Mouse (Mus musculus): ENCODE results near the gene Gm10645. TPM values are rescaled to one million over a fixed set of nuclear protein-coding genes. Genes with fewer than 3 reads are reported as not detected.

The Gm10645 gene
- polyA plus RNA-seq, 1 experiment, result 1.8 TPM

- H3K4me1 ChIP-seq (ENCODE audit: control insufficient read depth, insufficient read depth, insufficient read length), result no peaks in the 10 kb centered on the region
- H3K4me3 ChIP-seq (ENCODE audit: extremely low read depth, insufficient read depth, insufficient read length), result no peak overlapping the region
- DNase-seq (ENCODE audit: low read depth in 1 of 2, low spot score in 2 of 2), result no peak
- WGBS, result 96% methylated on average over 5 of the region's 5 CpGs
- no peaks in the 10 kb centered on the region for H3K27me3 ChIP-seq (ENCODE audit: control insufficient read depth, insufficient read depth, low read length)
- H3K36me3 ChIP-seq (ENCODE audit: control insufficient read depth, insufficient read depth, low read length), result no peaks in the 10 kb centered on the region
- no peak overlapping the region for H3K27ac ChIP-seq (ENCODE audit: insufficient read depth, low read length)
- TF ChIP-seq CTCF (IDR thresholded peaks at IDR 0.05; ENCODE audit: extremely low read depth, insufficient read depth, insufficient read length, insufficient replicate concordance) (no peak), POLR2A (IDR thresholded peaks at IDR 0.05; ENCODE audit: low read depth, low read length) (no peak)
Measured at GRCm38 (mm10) chr8:83182784-83183183, 16.8 kb upstream of the Gm10645 start.

DNA sequence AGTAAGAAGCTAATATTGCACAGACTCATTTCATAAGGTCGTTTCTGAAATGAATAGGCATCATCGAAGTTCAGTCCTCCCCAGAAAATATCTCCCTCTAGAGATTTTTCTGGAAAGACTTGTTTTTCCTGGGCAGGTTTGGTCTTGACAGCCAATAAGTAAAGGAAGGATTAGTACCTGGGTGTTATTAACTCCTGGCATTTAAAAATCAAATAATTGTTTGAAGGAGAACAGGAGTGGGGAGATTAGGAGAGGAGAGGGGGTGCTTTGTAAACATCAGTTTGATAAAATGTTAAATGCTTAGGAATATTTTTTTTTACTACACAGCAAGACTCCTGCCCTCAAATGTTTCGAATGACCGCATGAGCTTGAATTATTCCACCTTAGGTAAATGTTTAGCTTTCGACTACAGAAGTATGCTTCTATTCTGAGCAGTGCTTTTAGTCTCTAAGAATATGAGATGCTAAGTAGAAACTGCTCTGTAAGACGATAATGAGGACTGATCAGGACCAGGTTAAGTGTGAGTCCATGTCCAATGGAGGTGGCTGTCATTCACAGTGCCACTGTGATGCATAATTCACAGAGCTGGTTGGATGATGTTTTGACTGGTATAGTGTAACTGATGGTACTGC is 16.0 kb upstream of the Gm10645 start:
- Histone ChIP-seq H3K27me3 (ENCODE audit: control insufficient read depth, insufficient read depth, low read length) (no peaks in the 10 kb centered on the region), H3K4me1 (ENCODE audit: control insufficient read depth, insufficient read depth, insufficient read length) (no peaks in the 10 kb centered on the region), H3K36me3 (ENCODE audit: control insufficient read depth, insufficient read depth, low read length) (no peaks in the 10 kb centered on the region), H3K27ac (ENCODE audit: insufficient read depth, low read length) (no peak overlapping the region), H3K4me3 (ENCODE audit: extremely low read depth, insufficient read depth, insufficient read length) (no peak overlapping the region)
- no peak for TF ChIP-seq CTCF (IDR thresholded peaks at IDR 0.05; ENCODE audit: extremely low read depth, insufficient read depth, insufficient read length, insufficient replicate concordance)
- TF ChIP-seq POLR2A (IDR thresholded peaks at IDR 0.05; ENCODE audit: low read depth, low read length), result no peak
- 85% methylated on average over 6 of the region's 6 CpGs for WGBS
- no peak for DNase-seq (ENCODE audit: low read depth in 1 of 2, low spot score in 2 of 2)

GRCm38 (mm10) chr8:83178228-83178742 is 12.3 kb upstream of the Gm10645 start:
- Histone ChIP-seq H3K4me3 (ENCODE audit: extremely low read depth, insufficient read depth, insufficient read length) (no peak overlapping the region), H3K27ac (ENCODE audit: insufficient read depth, low read length) (no peak overlapping the region), H3K36me3 (ENCODE audit: control insufficient read depth, insufficient read depth, low read length) (no peaks in the 10 kb centered on the region), H3K27me3 (ENCODE audit: control insufficient read depth, insufficient read depth, low read length) (no peaks in the 10 kb centered on the region), H3K4me1 (ENCODE audit: control insufficient read depth, insufficient read depth, insufficient read length) (peaks cover 2% of the 10 kb centered on the region; the same call in 1 of the 2 replicates)
- peak in 1 of 2 experiments; percentile 25 for DNase-seq (ENCODE audit: low read depth in 1 of 2, low spot score in 2 of 2)
- 31% methylated on average over 9 of the region's 9 CpGs for WGBS
- TF ChIP-seq CTCF (IDR thresholded peaks at IDR 0.05; ENCODE audit: extremely low read depth, insufficient read depth, insufficient read length, insufficient replicate concordance) (peak; percentile 37; the same call in 1 of the 2 replicates), POLR2A (IDR thresholded peaks at IDR 0.05; ENCODE audit: low read depth, low read length) (no peak)

DNA sequence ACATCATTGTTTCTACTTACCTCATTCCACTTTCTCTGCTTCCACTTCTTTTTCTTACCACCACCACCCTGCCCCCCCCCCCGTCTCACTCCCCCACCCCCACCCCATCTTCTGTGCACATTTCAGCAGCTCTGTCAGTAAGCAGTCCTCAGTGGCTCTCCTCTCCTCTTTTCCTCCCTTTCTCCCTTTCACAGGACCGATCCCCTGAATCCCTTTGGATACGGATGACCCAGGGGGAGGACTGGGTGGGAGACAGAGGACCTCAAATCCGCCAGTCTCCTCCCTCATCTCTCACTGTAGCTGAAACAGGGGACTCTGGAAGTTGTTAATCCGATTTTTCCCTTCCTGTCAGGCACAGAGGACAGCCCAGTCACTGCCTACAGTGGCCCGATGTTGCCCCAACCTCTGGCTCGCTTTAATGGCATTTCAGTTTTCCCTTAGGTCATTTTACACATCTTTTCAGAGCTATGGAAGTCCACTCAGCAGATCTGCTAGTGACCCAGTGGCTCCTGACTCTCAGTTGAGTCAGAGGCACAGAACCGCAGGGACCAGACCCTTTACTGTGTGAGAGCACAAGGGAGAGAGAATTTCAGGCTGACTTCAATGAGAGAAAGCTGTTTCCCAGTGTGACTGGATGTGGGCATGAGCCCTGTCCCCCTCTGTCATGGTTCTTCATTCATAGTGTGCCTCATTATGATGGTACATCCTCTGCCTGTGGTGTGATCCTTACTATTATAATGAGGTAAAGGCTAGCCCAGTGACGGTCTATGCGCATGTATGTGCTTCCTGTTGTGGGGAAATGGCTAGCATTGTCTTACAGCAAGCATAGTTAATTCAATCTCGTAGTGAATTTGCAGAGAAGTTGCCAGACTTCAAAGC is 11.6 kb upstream of the Gm10645 start:
- WGBS, result 68% methylated on average over 11 of the region's 11 CpGs
- Histone ChIP-seq H3K4me1 (ENCODE audit: control insufficient read depth, insufficient read depth, insufficient read length) (peaks cover 2% of the 10 kb centered on the region; the same call in 1 of the 2 replicates), H3K4me3 (ENCODE audit: extremely low read depth, insufficient read depth, insufficient read length) (no peak overlapping the region), H3K27me3 (ENCODE audit: control insufficient read depth, insufficient read depth, low read length) (no peaks in the 10 kb centered on the region), H3K36me3 (ENCODE audit: control insufficient read depth, insufficient read depth, low read length) (no peaks in the 10 kb centered on the region), H3K27ac (ENCODE audit: insufficient read depth, low read length) (no peak overlapping the region)
- TF ChIP-seq CTCF (IDR thresholded peaks at IDR 0.05; ENCODE audit: extremely low read depth, insufficient read depth, insufficient read length, insufficient replicate concordance) (no peak), POLR2A (IDR thresholded peaks at IDR 0.05; ENCODE audit: low read depth, low read length) (no peak)
- DNase-seq (ENCODE audit: low read depth in 1 of 2, low spot score in 2 of 2), result no peak

- no peaks in the 10 kb centered on the region for H3K36me3 ChIP-seq (ENCODE audit: control insufficient read depth, insufficient read depth, low read length)
- peaks cover 2% of the 10 kb centered on the region; the same call in 1 of the 2 replicates for H3K4me1 ChIP-seq (ENCODE audit: control insufficient read depth, insufficient read depth, insufficient read length)
- WGBS, result 75% methylated on average over 2 of the region's 2 CpGs
- DNase-seq (ENCODE audit: low read depth in 1 of 2, low spot score in 2 of 2), result no peak
- no peaks in the 10 kb centered on the region for H3K27me3 ChIP-seq (ENCODE audit: control insufficient read depth, insufficient read depth, low read length)
- H3K27ac ChIP-seq (ENCODE audit: insufficient read depth, low read length), result no peak overlapping the region
- H3K4me3 ChIP-seq (ENCODE audit: extremely low read depth, insufficient read depth, insufficient read length), result no peak overlapping the region
- TF ChIP-seq POLR2A (IDR thresholded peaks at IDR 0.05; ENCODE audit: low read depth, low read length), result no peak
- no peak for TF ChIP-seq CTCF (IDR thresholded peaks at IDR 0.05; ENCODE audit: extremely low read depth, insufficient read depth, insufficient read length, insufficient replicate concordance)
Measured at GRCm38 (mm10) chr8:83176785-83177184, 10.8 kb upstream of the Gm10645 start.

GRCm38 (mm10) chr8:83175680-83176079 is 9.7 kb upstream of the Gm10645 start:
- Histone ChIP-seq H3K27me3 (ENCODE audit: control insufficient read depth, insufficient read depth, low read length) (no peaks in the 10 kb centered on the region), H3K36me3 (ENCODE audit: control insufficient read depth, insufficient read depth, low read length) (no peaks in the 10 kb centered on the region), H3K27ac (ENCODE audit: insufficient read depth, low read length) (no peak overlapping the region), H3K4me1 (ENCODE audit: control insufficient read depth, insufficient read depth, insufficient read length) (peaks cover 2% of the 10 kb centered on the region; the same call in 1 of the 2 replicates), H3K4me3 (ENCODE audit: extremely low read depth, insufficient read depth, insufficient read length) (no peak overlapping the region)
- no peak for DNase-seq (ENCODE audit: low read depth in 1 of 2, low spot score in 2 of 2)
- TF ChIP-seq CTCF (IDR thresholded peaks at IDR 0.05; ENCODE audit: extremely low read depth, insufficient read depth, insufficient read length, insufficient replicate concordance), result no peak
- TF ChIP-seq POLR2A (IDR thresholded peaks at IDR 0.05; ENCODE audit: low read depth, low read length), result no peak
- 74% methylated on average over 10 of the region's 10 CpGs for WGBS

All from spleen, adult 2 months (tissue).